Mouse (Mus musculus) embryonic facial prominence, embryonic 11.5 days (tissue): ENCODE measurements around the gene Pdlim1. TPM values are rescaled to one million over a fixed set of nuclear protein-coding genes. Genes with fewer than 3 reads are reported as not detected.

Source experiments
- ATAC-seq: fragments of 200-750 bp; cut with Nextera tagmentation; replicated peaks from 2 replicates; pipeline ENCODE4 v1.8.0; 2017; ENCODE audit warnings: low read depth; ENCODE audit not compliant: insufficient number of reproducible peaks, low FRiP score, low TSS enrichment
- DNase-seq: peaks from one replicate; pipeline ENCODE4 v3.0.0-alpha.2; 2015; ENCODE audit warnings: low spot score
- H3K27ac ChIP-seq: fragments of 300-500 bp; sonication (generic); replicated peaks from 2 replicates; pipeline ENCODE4 v1.5.1; 2014; ENCODE audit warnings: mild to moderate bottlenecking, low read depth, low read length, control low read depth
- H3K27me3 ChIP-seq: fragments of 300-500 bp; sonication (generic); 2 replicates; pipeline ENCODE4 v1.6.1; 2014; ENCODE audit warnings: mild to moderate bottlenecking, low read length, moderate library complexity, mixed read lengths; ENCODE audit not compliant: control insufficient read depth, insufficient read depth
- H3K36me3 ChIP-seq: fragments of 300-500 bp; sonication (generic); replicated peaks from 2 replicates; pipeline ENCODE4 v1.6.1; 2014; ENCODE audit warnings: low read depth, mild to moderate bottlenecking, low read length, moderate library complexity, mixed read lengths; ENCODE audit not compliant: control insufficient read depth, insufficient read depth
- H3K4me1 ChIP-seq: fragments of 300-500 bp; sonication (generic); 2 replicates; pipeline ENCODE4 v1.6.1; 2014; ENCODE audit warnings: low read length, mixed read lengths; ENCODE audit not compliant: control insufficient read depth, insufficient read depth
- H3K4me2 ChIP-seq: fragments of 300-500 bp; sonication (generic); 2 replicates; pipeline ENCODE4 v1.6.1; 2014; ENCODE audit warnings: low read depth, mild to moderate bottlenecking, control low read depth, low read length, moderate library complexity
- H3K4me3 ChIP-seq: fragments of 300-500 bp; sonication (generic); 2 replicates; pipeline ENCODE4 v1.5.1; 2014; ENCODE audit warnings: low read depth, low read length, control low read depth
- H3K9ac ChIP-seq: fragments of 300-500 bp; sonication (generic); replicated peaks from 2 replicates; pipeline ENCODE4 v1.6.1; 2014; ENCODE audit warnings: mild to moderate bottlenecking, control low read depth, low read length
- H3K9me3 ChIP-seq: fragments of 300-500 bp; sonication (generic); replicated peaks from 2 replicates; pipeline ENCODE4 v1.6.1; 2016; ENCODE audit warnings: mild to moderate bottlenecking, low read length, inconsistent platforms, mixed read lengths; ENCODE audit not compliant: control insufficient read depth
- WGBS: fragments of 180-500 bp; shearing (Covaris S2); extraction: QIAGEN DNeasy Blood & Tissue Kit; methylation state at CpG from one replicate; pipeline ENCODE4 v1.1.7; 2014; 5-methylcytosine and 5-hydroxymethylcytosine counted together
- polyA plus RNA-seq: library from polyadenylated mRNA; unstranded; fragments of >200 nt; fragmentation: Nextera tagmentation; extraction: Ambion mirVana; gene quantifications from 2 replicates; pipeline ENCODE4 v1.2.1, GENCODE M21; 2014

The Pdlim1 gene
- polyA plus RNA-seq, 1 experiment from 2014 or later = 121 TPM

DNA sequence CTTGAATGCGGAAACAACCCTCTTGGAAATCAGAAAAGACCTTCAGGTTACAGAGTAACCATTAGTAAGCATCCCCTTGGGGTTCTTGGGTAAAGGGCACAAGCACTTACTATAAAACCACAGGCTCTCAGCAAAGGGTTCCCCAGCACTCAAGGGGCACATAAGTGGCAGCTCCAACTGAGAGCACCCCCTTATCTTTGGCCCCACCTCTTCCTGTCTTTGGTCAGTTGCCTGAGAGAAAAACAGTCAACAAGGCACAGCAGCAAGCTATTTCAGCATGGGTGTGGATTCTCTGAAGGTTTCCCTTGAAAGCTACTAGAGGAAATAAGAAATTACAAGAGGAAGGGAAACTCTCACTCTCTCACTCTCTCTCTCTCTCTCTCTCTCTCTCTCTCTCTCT is 4.3 kb downstream of the Pdlim1 start:
- 83% methylated on average over 1 of the region's 1 CpGs for WGBS
- Histone ChIP-seq H3K9me3 (no peaks in the 10 kb centered on the region), H3K4me3 (no peak overlapping the region), H3K27ac (no peak overlapping the region), H3K4me1 (no peaks in the 10 kb centered on the region), H3K9ac (no peak overlapping the region), H3K36me3 (no peaks in the 10 kb centered on the region), H3K27me3 (peaks cover 10% of the 10 kb centered on the region; the same call in 1 of the 2 replicates), H3K4me2 (no peak overlapping the region)
- DNase-seq (no peak), ATAC-seq (no peak)

DNA sequence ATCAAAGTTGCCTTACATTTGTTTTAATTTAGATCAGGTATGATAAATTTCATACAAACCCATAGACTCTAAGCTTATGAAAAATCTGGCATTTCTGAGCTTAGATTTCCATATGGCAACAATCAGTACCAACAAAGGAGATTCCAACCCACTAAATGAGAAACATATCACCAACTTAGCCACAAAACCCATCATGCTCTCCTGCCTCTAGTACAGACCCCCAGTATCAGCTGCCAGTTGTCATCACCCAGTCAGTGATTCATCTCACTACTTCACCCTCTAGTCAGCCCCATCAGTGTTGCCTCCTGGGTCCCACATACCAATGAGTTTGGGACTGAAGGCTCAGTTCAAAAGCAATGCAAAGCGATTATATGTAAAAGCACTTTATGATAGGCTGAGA is 12.2 kb downstream of the Pdlim1 start:
- H3K27ac ChIP-seq = no peak overlapping the region
- H3K9me3 ChIP-seq = no peaks in the 10 kb centered on the region
- ATAC-seq = no peak; the same call in 1 of the 2 replicates
- H3K27me3 ChIP-seq = no peaks in the 10 kb centered on the region
- no peak overlapping the region for H3K4me2 ChIP-seq
- no peaks in the 10 kb centered on the region for H3K4me1 ChIP-seq
- no peak overlapping the region for H3K9ac ChIP-seq
- no peak overlapping the region for H3K4me3 ChIP-seq
- H3K36me3 ChIP-seq = no peaks in the 10 kb centered on the region
- DNase-seq = no peak
- WGBS = 91% methylated on average over 1 of the region's 1 CpGs

DNA sequence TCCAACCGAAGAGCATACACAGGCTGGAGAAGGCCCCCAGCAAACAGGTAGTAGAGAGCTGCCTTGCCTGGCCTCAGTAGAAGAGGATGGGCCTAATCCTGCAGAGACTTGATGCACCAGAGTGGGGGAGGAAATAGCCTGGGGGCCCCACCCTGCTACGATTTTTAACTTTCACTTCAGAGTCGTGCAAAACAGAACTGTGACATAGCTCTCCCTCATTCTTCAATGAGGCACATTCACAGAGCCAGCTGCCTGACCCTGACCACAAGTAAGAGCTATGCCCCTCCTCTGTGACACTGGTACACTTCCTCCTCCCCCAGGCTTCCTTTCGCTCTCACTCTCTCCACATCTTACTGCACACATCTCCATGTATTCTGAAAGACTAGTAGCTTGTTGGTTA is 14.2 kb downstream of the Pdlim1 start:
- H3K9ac ChIP-seq = no peak overlapping the region
- no peaks in the 10 kb centered on the region for H3K36me3 ChIP-seq
- DNase-seq (no peak), ATAC-seq (no peak)
- WGBS = 51% methylated on average over 4 of the region's 4 CpGs
- no peaks in the 10 kb centered on the region for H3K27me3 ChIP-seq
- H3K9me3 ChIP-seq = no peaks in the 10 kb centered on the region
- H3K4me3 ChIP-seq = no peak overlapping the region
- H3K4me1 ChIP-seq = no peaks in the 10 kb centered on the region
- H3K4me2 ChIP-seq = no peak overlapping the region
- H3K27ac ChIP-seq = no peak overlapping the region

GRCm38 (mm10) chr19:40256376-40257050 is 15.1 kb downstream of the Pdlim1 start:
- Histone ChIP-seq H3K4me3 (no peak overlapping the region), H3K27ac (no peak overlapping the region), H3K4me2 (no peak overlapping the region), H3K9ac (no peak overlapping the region), H3K4me1 (no peaks in the 10 kb centered on the region), H3K27me3 (no peaks in the 10 kb centered on the region), H3K36me3 (no peaks in the 10 kb centered on the region), H3K9me3 (no peaks in the 10 kb centered on the region)
- ATAC-seq = no peak
- WGBS = 69% methylated on average over 2 of the region's 2 CpGs
- DNase-seq = no peak

- WGBS = 74% methylated on average over 1 of the region's 1 CpGs
- Histone ChIP-seq H3K27me3 (no peaks in the 10 kb centered on the region), H3K9me3 (no peaks in the 10 kb centered on the region), H3K9ac (no peak overlapping the region), H3K4me3 (no peak overlapping the region), H3K36me3 (no peaks in the 10 kb centered on the region), H3K4me1 (no peaks in the 10 kb centered on the region), H3K27ac (no peak overlapping the region), H3K4me2 (no peak overlapping the region)
- no peak for DNase-seq
- ATAC-seq = no peak
These were observed 16.1 kb downstream of the Pdlim1 start for GRCm38 (mm10) chr19:40255561-40255960.

GRCm38 (mm10) chr19:40254741-40255140 is 16.9 kb downstream of the Pdlim1 start:
- H3K4me1 ChIP-seq = no peaks in the 10 kb centered on the region
- 77% methylated on average over 3 of the region's 3 CpGs for WGBS
- no peak overlapping the region for H3K4me2 ChIP-seq
- no peaks in the 10 kb centered on the region for H3K36me3 ChIP-seq
- DNase-seq = no peak
- no peak for ATAC-seq
- H3K27me3 ChIP-seq = no peaks in the 10 kb centered on the region
- no peak overlapping the region for H3K4me3 ChIP-seq
- no peak overlapping the region for H3K27ac ChIP-seq
- no peak overlapping the region for H3K9ac ChIP-seq
- no peaks in the 10 kb centered on the region for H3K9me3 ChIP-seq

GRCm38 (mm10) chr19:40253768-40254167 is 17.9 kb downstream of the Pdlim1 start:
- ATAC-seq (no peak), DNase-seq (peak; percentile 53)
- Histone ChIP-seq H3K4me1 (no peaks in the 10 kb centered on the region), H3K4me2 (no peak overlapping the region), H3K36me3 (no peaks in the 10 kb centered on the region), H3K9me3 (no peaks in the 10 kb centered on the region), H3K27me3 (no peaks in the 10 kb centered on the region), H3K27ac (no peak overlapping the region), H3K4me3 (no peak overlapping the region), H3K9ac (no peak overlapping the region)
- 27% methylated on average over 13 of the region's 13 CpGs for WGBS

GRCm38 (mm10) chr19:40251115-40251514 is 20.5 kb downstream of the Pdlim1 start:
- Histone ChIP-seq H3K4me3 (no peak overlapping the region), H3K4me1 (no peaks in the 10 kb centered on the region), H3K27ac (no peak overlapping the region), H3K4me2 (no peak overlapping the region), H3K36me3 (no peaks in the 10 kb centered on the region), H3K9me3 (no peaks in the 10 kb centered on the region), H3K9ac (no peak overlapping the region), H3K27me3 (no peaks in the 10 kb centered on the region)
- no peak for DNase-seq
- no peak for ATAC-seq
- 87% methylated on average over 4 of the region's 4 CpGs for WGBS
